Mouse (Mus musculus) embryonic facial prominence, embryonic 11.5 days (tissue): ENCODE results near the gene Bcl2. TPM values are rescaled to one million over a fixed set of nuclear protein-coding genes. Genes with fewer than 3 reads are reported as not detected.

Experiments
- ATAC-seq: fragments of 200-750 bp; cut with Nextera tagmentation; replicated peaks from 2 replicates; pipeline ENCODE4 v1.8.0; 2017; ENCODE audit warnings: low read depth; ENCODE audit not compliant: insufficient number of reproducible peaks, low FRiP score, low TSS enrichment
- DNase-seq: peaks from one replicate; pipeline ENCODE4 v3.0.0-alpha.2; 2015; ENCODE audit warnings: low spot score
- H3K27ac ChIP-seq: fragments of 300-500 bp; sonication (generic); replicated peaks from 2 replicates; pipeline ENCODE4 v1.5.1; 2014; ENCODE audit warnings: mild to moderate bottlenecking, low read depth, low read length, control low read depth
- H3K27me3 ChIP-seq: fragments of 300-500 bp; sonication (generic); 2 replicates; pipeline ENCODE4 v1.6.1; 2014; ENCODE audit warnings: mild to moderate bottlenecking, low read length, moderate library complexity, mixed read lengths; ENCODE audit not compliant: control insufficient read depth, insufficient read depth
- H3K36me3 ChIP-seq: fragments of 300-500 bp; sonication (generic); replicated peaks from 2 replicates; pipeline ENCODE4 v1.6.1; 2014; ENCODE audit warnings: low read depth, mild to moderate bottlenecking, low read length, moderate library complexity, mixed read lengths; ENCODE audit not compliant: control insufficient read depth, insufficient read depth
- H3K4me1 ChIP-seq: fragments of 300-500 bp; sonication (generic); 2 replicates; pipeline ENCODE4 v1.6.1; 2014; ENCODE audit warnings: low read length, mixed read lengths; ENCODE audit not compliant: control insufficient read depth, insufficient read depth
- H3K4me2 ChIP-seq: fragments of 300-500 bp; sonication (generic); 2 replicates; pipeline ENCODE4 v1.6.1; 2014; ENCODE audit warnings: low read depth, mild to moderate bottlenecking, control low read depth, low read length, moderate library complexity
- H3K4me3 ChIP-seq: fragments of 300-500 bp; sonication (generic); 2 replicates; pipeline ENCODE4 v1.5.1; 2014; ENCODE audit warnings: low read depth, low read length, control low read depth
- H3K9ac ChIP-seq: fragments of 300-500 bp; sonication (generic); replicated peaks from 2 replicates; pipeline ENCODE4 v1.6.1; 2014; ENCODE audit warnings: mild to moderate bottlenecking, control low read depth, low read length
- H3K9me3 ChIP-seq: fragments of 300-500 bp; sonication (generic); replicated peaks from 2 replicates; pipeline ENCODE4 v1.6.1; 2016; ENCODE audit warnings: mild to moderate bottlenecking, low read length, inconsistent platforms, mixed read lengths; ENCODE audit not compliant: control insufficient read depth
- WGBS: fragments of 180-500 bp; shearing (Covaris S2); extraction: QIAGEN DNeasy Blood & Tissue Kit; methylation state at CpG from one replicate; pipeline ENCODE4 v1.1.7; 2014; 5-methylcytosine and 5-hydroxymethylcytosine counted together
- polyA plus RNA-seq: library from polyadenylated mRNA; unstranded; fragments of >200 nt; fragmentation: Nextera tagmentation; extraction: Ambion mirVana; gene quantifications from 2 replicates; pipeline ENCODE4 v1.2.1, GENCODE M21; 2014

The Bcl2 gene
- polyA plus RNA-seq, 1 experiment from 2014 or later, result 7.1 TPM

GRCm38 (mm10) chr1:106597575-106598291 is 116.3 kb downstream of the Bcl2 start:
- no peaks in the 10 kb centered on the region for H3K9me3 ChIP-seq
- 76% methylated on average over 5 of the region's 5 CpGs for WGBS
- no peak overlapping the region for H3K4me2 ChIP-seq
- no peaks in the 10 kb centered on the region for H3K27me3 ChIP-seq
- H3K27ac ChIP-seq, result no peak overlapping the region
- no peak for ATAC-seq
- no peaks in the 10 kb centered on the region for H3K4me1 ChIP-seq
- H3K9ac ChIP-seq, result no peak overlapping the region
- H3K4me3 ChIP-seq, result no peak overlapping the region
- no peak for DNase-seq
- H3K36me3 ChIP-seq, result no peaks in the 10 kb centered on the region

- WGBS, result 86% methylated on average over 1 of the region's 1 CpGs
- no peaks in the 10 kb centered on the region for H3K9me3 ChIP-seq
- H3K27ac ChIP-seq, result no peak overlapping the region
- no peak for ATAC-seq
- no peak overlapping the region for H3K4me3 ChIP-seq
- H3K36me3 ChIP-seq, result no peaks in the 10 kb centered on the region
- H3K4me2 ChIP-seq, result no peak overlapping the region
- H3K27me3 ChIP-seq, result no peaks in the 10 kb centered on the region
- no peak overlapping the region for H3K9ac ChIP-seq
- no peaks in the 10 kb centered on the region for H3K4me1 ChIP-seq
- DNase-seq, result no peak
Observed at GRCm38 (mm10) chr1:106596380-106596779, 117.7 kb downstream of the Bcl2 start.

- H3K4me3 ChIP-seq, result no peak overlapping the region
- DNase-seq (no peak), ATAC-seq (no peak)
- H3K9me3 ChIP-seq, result no peaks in the 10 kb centered on the region
- no peak overlapping the region for H3K9ac ChIP-seq
- WGBS, result 90% methylated on average over 6 of the region's 6 CpGs
- H3K4me2 ChIP-seq, result no peak overlapping the region
- no peaks in the 10 kb centered on the region for H3K27me3 ChIP-seq
- no peaks in the 10 kb centered on the region for H3K36me3 ChIP-seq
- H3K27ac ChIP-seq, result no peak overlapping the region
- no peaks in the 10 kb centered on the region for H3K4me1 ChIP-seq
Observed at GRCm38 (mm10) chr1:106595286-106595885, 118.7 kb downstream of the Bcl2 start.

- Histone ChIP-seq H3K4me3 (no peak overlapping the region), H3K4me2 (no peak overlapping the region), H3K9ac (no peak overlapping the region), H3K27me3 (no peaks in the 10 kb centered on the region), H3K36me3 (no peaks in the 10 kb centered on the region), H3K27ac (no peak overlapping the region), H3K4me1 (no peaks in the 10 kb centered on the region), H3K9me3 (no peaks in the 10 kb centered on the region)
- WGBS, result 59% methylated on average over 2 of the region's 2 CpGs
- DNase-seq (no peak), ATAC-seq (no peak)
Observed at GRCm38 (mm10) chr1:106591180-106591774, 122.8 kb downstream of the Bcl2 start.

GRCm38 (mm10) chr1:106589141-106589540 is 124.9 kb downstream of the Bcl2 start:
- no peak overlapping the region for H3K4me2 ChIP-seq
- H3K4me1 ChIP-seq, result no peaks in the 10 kb centered on the region
- no peak overlapping the region for H3K9ac ChIP-seq
- H3K27ac ChIP-seq, result no peak overlapping the region
- WGBS, result 90% methylated on average over 2 of the region's 2 CpGs
- no peaks in the 10 kb centered on the region for H3K27me3 ChIP-seq
- DNase-seq (no peak), ATAC-seq (no peak)
- no peaks in the 10 kb centered on the region for H3K36me3 ChIP-seq
- no peaks in the 10 kb centered on the region for H3K9me3 ChIP-seq
- no peak overlapping the region for H3K4me3 ChIP-seq

- Histone ChIP-seq H3K9me3 (no peaks in the 10 kb centered on the region), H3K9ac (no peak overlapping the region), H3K4me2 (no peak overlapping the region), H3K27me3 (no peaks in the 10 kb centered on the region), H3K4me3 (no peak overlapping the region), H3K27ac (no peak overlapping the region), H3K4me1 (no peaks in the 10 kb centered on the region), H3K36me3 (no peaks in the 10 kb centered on the region)
- ATAC-seq (no peak), DNase-seq (no peak)
- WGBS, result 81% methylated on average over 4 of the region's 4 CpGs
Observed at GRCm38 (mm10) chr1:106587866-106588470, 126.1 kb downstream of the Bcl2 start.

GRCm38 (mm10) chr1:106586761-106587160 is 127.3 kb downstream of the Bcl2 start:
- Histone ChIP-seq H3K27ac (no peak overlapping the region), H3K4me1 (no peaks in the 10 kb centered on the region), H3K4me3 (no peak overlapping the region), H3K9me3 (no peaks in the 10 kb centered on the region), H3K27me3 (no peaks in the 10 kb centered on the region), H3K36me3 (no peaks in the 10 kb centered on the region), H3K4me2 (no peak overlapping the region), H3K9ac (no peak overlapping the region)
- WGBS, result 99% methylated on average over 6 of the region's 6 CpGs
- ATAC-seq (no peak), DNase-seq (no peak)

GRCm38 (mm10) chr1:106585349-106585748 is 128.7 kb downstream of the Bcl2 start:
- no peaks in the 10 kb centered on the region for H3K4me1 ChIP-seq
- H3K27ac ChIP-seq, result no peak overlapping the region
- H3K9me3 ChIP-seq, result no peaks in the 10 kb centered on the region
- DNase-seq (no peak), ATAC-seq (no peak)
- no peak overlapping the region for H3K9ac ChIP-seq
- H3K4me3 ChIP-seq, result no peak overlapping the region
- H3K4me2 ChIP-seq, result no peak overlapping the region
- H3K27me3 ChIP-seq, result no peaks in the 10 kb centered on the region
- H3K36me3 ChIP-seq, result no peaks in the 10 kb centered on the region
